Mouse (Mus musculus) forebrain, embryonic 10.5 days (tissue): Measurements from ENCODE around the gene Sgsm3. TPM values are rescaled to one million over a fixed set of nuclear protein-coding genes. Genes with fewer than 3 reads are reported as not detected.
A peak's percentile ranks its signal among the peaks of the same experiment; 100 is the strongest.

Experiments
- DNase-seq: peaks from one replicate; pipeline ENCODE4 v3.0.0-alpha.2; 2017; ENCODE audit warnings: low spot score; ENCODE audit errors: extremely low spot score
- H3K27ac ChIP-seq: fragments of 300-500 bp; sonication (generic); 2 replicates; pipeline ENCODE4 v1.5.1; 2016; ENCODE audit warnings: mild to moderate bottlenecking
- H3K27me3 ChIP-seq: fragments of 300-500 bp; sonication (generic); 2 replicates; pipeline ENCODE4 v1.6.1; 2016; ENCODE audit warnings: mild to moderate bottlenecking; ENCODE audit not compliant: poor library complexity, severe bottlenecking
- H3K36me3 ChIP-seq: fragments of 300-500 bp; sonication (generic); replicated peaks from 2 replicates; pipeline ENCODE4 v1.6.1; 2016; ENCODE audit warnings: mild to moderate bottlenecking, moderate library complexity
- H3K4me1 ChIP-seq: fragments of 300-500 bp; sonication (generic); 2 replicates; pipeline ENCODE4 v1.6.1; 2016
- H3K4me3 ChIP-seq: fragments of 300-500 bp; sonication (generic); 2 replicates; pipeline ENCODE4 v1.5.1; 2016; ENCODE audit warnings: mild to moderate bottlenecking, moderate library complexity
- H3K9me3 ChIP-seq: fragments of 300-500 bp; sonication (generic); 2 replicates; pipeline ENCODE4 v1.6.1; 2016; ENCODE audit warnings: mild to moderate bottlenecking, moderate library complexity
- WGBS: fragments of 180-500 bp; shearing (Covaris S2); methylation state at CpG from one replicate; pipeline ENCODE4 v1.1.7; 2016; 5-methylcytosine and 5-hydroxymethylcytosine counted together
- microRNA-seq: library from miRNA; unstranded; fragments of <30 nt; microRNA quantifications from one replicate; pipeline ENCODE4, GENCODE M21; 2017
- polyA plus RNA-seq: library from polyadenylated mRNA; unstranded; fragments of >200 nt; fragmentation: Nextera tagmentation; extraction: Ambion mirVana; gene quantifications from 2 replicates; pipeline ENCODE4 v1.2.1, GENCODE M21; 2016

The Sgsm3 gene
- polyA plus RNA-seq, 1 experiment from 2014 or later: 35.5 TPM

GRCm38 (mm10) chr15:81060975-81061374 lies 83.4 kb downstream of the Sgsm3 start:
- WGBS: 91% methylated on average over 2 of the region's 2 CpGs
- Histone ChIP-seq H3K4me1 (peaks cover 28% of the 10 kb centered on the region), H3K27ac (no peak overlapping the region), H3K27me3 (no peaks in the 10 kb centered on the region), H3K36me3 (no peaks in the 10 kb centered on the region), H3K4me3 (no peak overlapping the region), H3K9me3 (no peaks in the 10 kb centered on the region)
- DNase-seq: no peak

Small RNAs within 50 kb of the gene (microRNA-seq; reads per million reads assigned to microRNA genes)
- gene Mir5113: 25.7 reads per million, percentile 33 among the genes with 10 or more reads in this experiment

Other genes with a start within 250 kb of the Sgsm3 start
- 236 and 244 TPM in 2 replicates for gene Adsl, start 29.3 kb upstream of the Sgsm3 start, polyA plus RNA-seq
- gene Mrtfa, start 213.0 kb downstream of the Sgsm3 start, polyA plus RNA-seq: 21.7 and 21.8 TPM in 2 replicates